Mouse (Mus musculus): ENCODE measurements at regions not wholly inside any gene's neighbourhood (a gene's known extent, or its start where the extent isn't known, plus 50 kb on each side); places are given as distances from the start of the nearest gene placed in this dataset.
A peak's percentile ranks its signal among the peaks of the same experiment; 100 is the strongest.
"Not testable (repeated sequence)": the region's sequence is repeated elsewhere in the genome, so short reads cannot be mapped to it uniquely, and the experiment has no call there.

DNA sequence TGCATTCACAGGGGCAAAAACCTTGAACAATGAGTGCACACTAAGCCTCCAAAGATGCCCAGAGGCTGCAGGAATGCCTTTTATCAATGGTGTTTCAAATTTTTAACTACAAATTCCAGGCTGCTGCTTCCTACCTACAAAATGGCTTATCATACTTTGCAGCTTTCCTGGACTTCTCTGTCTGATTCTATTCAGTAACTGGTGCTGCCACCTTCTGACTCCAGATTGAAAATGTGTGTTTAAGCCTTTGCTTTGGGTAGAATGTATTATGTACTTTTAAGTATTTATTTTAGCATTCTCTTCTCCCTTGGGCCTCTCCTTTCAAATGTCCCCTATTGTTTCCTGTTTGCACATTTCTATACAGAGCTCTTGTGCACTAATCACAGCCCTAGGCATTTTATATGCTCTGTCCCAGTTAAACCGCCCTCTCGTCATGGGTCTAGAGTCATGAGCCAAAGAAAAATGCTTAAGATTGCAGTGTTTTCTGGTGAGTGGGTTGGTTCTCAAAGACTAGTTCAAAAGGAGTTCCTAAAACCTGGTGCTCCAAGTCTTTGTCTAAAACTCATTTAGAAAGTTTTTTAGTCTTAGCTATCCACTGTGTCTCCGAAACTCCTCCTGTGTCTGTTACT, 472.3 kb upstream of the Dpp10 start:
- DNase-seq (ENCODE audit: low spot score in 2 of 2): peak; percentile 37 to 55

DNA sequence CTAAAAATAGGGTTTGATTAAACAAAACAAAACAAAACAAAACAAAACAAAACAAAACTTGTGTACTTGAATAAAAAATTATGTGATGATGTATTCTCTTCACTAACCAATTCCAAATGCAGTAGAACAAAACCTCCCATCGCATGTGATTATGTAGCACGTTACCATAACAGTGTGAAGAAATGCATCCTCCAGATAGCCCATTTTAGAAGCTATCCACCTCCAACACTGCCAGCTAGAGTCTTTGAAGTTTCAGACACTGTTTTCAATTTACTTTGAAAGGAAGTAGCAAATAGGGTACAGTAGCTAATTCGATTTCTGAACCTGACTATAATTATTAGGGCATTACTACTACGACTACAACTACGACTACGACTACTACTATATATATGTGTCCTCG, 465.1 kb upstream of the Dpp10 start:
- no peak for DNase-seq (ENCODE audit: low spot score in 2 of 2)

DNA sequence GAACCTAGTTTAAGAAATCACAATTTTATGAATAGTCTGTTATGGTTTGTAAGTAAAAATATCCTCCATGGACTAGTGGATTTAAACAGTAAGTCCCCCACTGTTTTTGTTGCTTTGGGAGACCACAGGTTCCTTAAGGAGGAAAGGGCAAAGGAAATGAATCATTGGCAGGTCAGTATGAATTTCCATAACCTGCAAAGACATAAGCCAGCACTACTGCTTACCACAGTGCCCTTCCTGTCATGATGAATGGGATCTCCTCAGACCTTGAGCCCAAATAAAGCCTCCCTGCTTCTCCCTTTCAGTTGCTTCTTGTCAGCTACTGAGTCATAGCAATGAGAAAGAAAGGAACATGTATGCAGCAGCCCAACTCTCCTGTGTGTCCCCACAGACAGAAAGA, 443.1 kb upstream of the Dpp10 start:
- DNase-seq (ENCODE audit: low spot score in 2 of 2): no peak

DNA sequence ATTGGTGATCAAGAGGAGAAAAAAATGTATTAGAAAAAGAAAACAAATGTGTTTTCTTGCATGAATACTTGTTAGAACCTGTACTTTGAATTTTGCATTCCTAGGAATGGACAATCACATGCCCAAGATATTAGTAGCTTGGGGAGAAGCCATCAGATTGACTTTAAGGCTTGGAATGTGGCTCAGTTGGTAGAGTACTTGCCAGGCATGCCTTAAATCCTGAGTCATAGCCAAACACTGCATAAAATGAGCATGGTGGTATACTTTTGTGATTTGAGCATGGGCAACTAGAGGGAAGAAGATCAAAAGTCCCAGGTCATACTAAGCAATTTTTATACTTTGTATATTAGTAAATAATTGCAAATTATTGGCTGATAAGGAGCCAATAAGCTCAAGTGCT, 442.6 kb upstream of the Dpp10 start:
- DNase-seq (ENCODE audit: low spot score in 2 of 2): no peak

DNA sequence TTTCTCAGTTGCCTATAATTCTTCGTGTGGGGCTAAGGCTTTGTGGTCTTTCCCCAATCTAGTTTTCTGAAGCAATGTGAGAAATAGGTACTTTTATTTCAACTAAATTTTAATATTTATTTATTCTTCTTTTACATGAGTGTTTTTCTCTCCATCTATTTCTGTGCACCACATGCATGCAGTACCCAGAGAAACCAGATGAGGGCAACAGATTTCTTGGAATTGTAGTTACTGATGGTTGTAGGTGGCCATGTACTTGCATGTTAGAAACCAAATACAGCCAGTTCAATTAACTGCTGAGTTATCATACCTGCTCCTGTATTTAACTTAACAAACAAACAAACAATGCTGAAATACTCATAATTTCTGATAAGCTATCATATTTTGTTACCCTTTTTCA, 404.8 kb upstream of the Dpp10 start:
- DNase-seq (ENCODE audit: low spot score in 2 of 2): peak; percentile 29 to 38

DNA sequence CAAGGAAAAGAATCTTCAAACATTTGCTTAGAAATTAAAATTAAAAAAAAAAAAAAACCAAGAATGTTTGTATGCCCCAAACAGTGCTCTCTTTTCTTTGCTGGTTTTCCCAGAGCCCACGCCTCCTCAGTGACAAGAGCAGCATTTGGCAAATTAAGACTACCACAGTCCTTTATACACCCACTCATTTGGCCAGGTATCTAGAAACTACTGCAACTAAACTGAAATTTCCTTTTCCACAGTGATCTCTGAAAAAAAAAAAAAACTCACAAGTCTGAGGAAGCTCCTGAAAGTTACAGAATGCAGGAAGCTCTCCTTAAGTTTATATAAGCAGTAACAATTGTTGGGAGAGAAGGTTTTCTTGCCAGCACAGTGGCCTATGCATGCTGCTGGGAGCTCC, 394.2 kb upstream of the Dpp10 start:
- no peak for DNase-seq (ENCODE audit: low spot score in 2 of 2)

DNA sequence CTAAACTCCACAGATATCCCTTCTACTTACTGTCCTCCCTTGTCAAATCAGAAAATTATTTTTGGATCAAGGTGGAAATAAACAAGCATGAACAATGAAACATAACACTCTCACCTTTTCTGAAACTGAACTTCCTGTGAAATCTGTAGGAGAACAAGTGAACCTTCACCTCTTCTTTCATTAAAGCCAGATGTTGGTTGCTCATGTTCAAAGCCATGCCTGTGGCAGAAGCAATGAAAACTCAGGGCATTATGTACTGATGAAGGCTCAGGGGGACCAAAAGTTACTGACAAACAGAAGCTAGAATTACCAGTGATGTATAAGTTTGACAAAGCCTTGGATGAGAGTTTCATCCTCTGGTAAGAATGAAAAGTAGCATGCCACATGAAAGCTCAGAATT, 390.5 kb upstream of the Dpp10 start:
- DNase-seq (ENCODE audit: low spot score in 2 of 2): no peak

DNA sequence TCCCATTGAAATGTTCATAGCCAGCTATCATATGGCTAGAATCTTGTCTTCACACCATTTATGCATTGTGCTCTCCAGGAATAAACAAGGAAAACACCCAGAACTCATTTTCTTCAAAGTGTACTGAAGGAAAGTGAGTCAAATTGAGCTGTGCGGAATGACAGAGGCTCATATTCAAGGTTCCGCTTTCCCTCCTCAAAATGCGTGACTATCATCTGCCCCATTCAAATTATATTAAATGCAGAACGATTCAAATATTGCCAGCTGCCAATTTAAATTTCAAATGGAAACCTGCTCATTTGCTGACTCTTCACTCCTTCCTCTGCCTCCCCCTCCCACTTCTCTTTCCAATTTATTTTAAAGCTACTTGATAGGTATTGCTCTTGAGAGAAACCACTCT, 384.2 kb upstream of the Dpp10 start:
- DNase-seq (ENCODE audit: low spot score in 2 of 2): no peak

DNA sequence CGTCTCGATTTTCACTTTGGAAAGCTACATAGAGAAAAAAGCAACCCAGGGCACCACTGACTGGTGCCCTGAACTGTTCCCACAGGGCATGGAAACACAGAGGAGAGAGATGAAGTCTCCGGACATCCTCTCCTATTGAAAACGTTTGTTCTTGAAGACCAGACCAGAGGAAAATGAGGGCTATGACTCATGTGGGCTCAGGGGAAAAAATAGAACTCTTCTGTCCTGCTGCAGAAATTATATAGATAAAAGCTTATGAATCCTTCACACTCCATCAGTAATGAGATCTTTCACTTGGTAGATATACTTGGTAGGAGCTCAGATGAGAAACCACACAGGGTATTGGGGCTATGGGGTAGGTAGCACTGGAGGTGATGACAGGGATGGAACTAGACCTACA, 371.4 kb upstream of the Dpp10 start:
- no peak for DNase-seq (ENCODE audit: low spot score in 2 of 2)

DNA sequence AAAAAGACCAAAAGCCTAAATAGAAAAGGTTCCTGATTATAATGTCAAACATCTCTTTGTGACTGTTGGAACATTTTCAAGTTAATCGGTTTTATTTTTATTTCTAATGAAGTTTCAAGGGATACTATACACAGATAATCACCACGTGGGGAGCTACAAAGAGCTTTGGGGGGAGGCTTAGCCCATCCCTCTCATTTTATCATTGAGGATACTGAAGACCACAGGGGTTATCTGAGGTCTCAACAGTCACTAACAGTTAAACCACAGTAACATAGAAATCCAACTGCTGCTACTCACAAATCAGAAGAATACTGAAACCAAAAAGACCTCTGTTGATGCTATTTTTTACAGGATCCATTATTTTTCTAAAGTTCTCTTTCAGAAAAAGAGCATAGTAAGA, 364.9 kb upstream of the Dpp10 start:
- no peak for DNase-seq (ENCODE audit: low spot score in 2 of 2)

DNA sequence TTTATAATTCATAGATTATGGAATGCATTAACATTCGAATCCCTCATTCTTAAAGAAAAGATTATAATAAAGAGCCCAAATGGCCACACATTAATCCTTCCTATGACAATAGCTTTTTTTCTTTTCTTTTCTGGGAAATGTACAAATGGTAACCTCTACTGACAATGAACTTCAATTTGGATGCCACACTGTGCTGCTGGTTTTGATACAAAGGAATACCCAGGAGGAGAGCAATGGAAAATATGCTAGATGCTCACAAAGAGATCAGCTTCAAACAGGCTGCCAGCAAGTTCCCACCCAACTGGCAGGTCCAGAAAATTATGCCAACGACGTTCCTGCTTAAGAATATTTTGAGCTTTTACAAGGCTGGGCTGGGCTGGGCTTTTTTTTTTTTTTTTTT, 364.4 kb upstream of the Dpp10 start:
- peak; percentile 44 to 46 for DNase-seq (ENCODE audit: low spot score in 2 of 2)

DNA sequence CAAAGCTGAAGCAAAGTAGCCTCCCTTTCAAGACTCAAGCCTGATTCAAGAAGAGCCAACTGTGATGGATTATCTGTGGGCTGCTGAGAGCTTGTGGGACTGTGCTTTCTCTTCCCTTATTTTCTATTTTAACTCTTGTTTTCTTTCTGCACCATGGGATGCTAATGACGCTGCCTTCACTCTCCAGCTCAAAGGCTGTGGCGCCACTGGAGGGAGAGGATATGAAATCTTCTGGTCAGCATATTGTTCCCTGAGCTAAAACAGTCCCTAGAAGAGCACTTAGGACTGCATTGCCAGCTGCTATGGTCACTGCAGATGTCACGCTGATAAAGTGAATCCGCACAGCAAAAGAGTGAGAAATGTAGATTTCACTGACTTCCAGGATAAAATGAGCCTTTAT, 324.2 kb upstream of the Dpp10 start:
- peak; percentile 27 to 46 for DNase-seq (ENCODE audit: low spot score in 2 of 2)

DNA sequence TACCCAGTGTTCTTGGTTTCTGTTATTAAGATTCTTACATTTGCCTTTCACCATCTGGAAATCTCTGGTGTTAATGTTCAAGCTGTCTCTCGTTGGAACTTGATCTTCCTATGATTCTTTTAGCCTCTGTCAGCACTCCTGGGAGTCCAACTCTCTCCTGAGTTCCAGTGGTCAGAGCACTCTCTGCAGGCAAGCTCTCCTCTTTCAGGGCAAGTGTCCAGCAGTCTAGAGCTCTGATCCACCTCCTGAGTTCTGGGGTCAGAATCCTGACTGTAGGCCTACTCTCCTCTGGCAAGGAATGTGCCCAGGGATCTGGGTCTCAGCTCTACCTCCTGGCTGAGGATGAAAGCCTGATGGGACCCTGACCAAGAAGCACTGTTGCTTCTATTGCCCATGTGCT, 303.1 kb upstream of the Dpp10 start:
- DNase-seq (ENCODE audit: low spot score in 2 of 2): not testable (repeated sequence)

DNA sequence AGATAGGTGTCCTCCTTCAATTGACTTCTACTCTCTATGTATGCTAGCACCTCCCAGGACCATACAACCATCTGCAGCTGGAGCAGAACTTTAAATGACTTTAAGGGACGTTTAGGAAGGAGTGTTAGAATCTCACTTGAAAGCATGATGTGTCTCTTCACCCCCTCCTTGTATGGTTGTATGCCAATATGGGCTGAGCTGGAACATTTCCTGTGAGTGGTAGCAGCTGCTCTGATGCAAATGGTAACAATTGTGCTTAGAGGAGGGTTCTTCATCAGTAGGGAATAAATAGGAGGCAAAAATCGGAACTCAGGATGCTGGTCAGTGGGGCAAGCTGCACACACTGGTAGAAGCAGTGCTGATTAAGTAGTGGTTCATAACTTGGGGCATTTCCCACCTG, 294.1 kb upstream of the Dpp10 start:
- DNase-seq (ENCODE audit: low spot score in 2 of 2): no peak

DNA sequence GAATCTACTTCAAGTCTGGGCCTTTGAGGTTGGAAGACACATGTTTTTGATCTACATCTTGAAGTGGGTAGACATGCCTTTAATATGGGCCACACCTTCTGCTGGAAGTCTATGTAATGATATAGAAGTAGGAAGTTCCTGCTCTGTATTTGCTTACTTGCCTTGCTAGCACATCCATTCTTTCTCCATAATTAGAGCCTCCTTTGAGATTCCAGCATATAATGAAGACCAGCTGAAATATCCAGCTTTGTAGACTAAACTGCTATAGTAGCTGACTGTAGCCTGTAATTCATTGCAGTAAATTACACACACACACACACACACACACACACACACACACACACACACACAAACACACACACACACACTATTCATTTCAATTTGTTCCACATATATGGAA, 293.3 kb upstream of the Dpp10 start:
- no peak for DNase-seq (ENCODE audit: low spot score in 2 of 2)

DNA sequence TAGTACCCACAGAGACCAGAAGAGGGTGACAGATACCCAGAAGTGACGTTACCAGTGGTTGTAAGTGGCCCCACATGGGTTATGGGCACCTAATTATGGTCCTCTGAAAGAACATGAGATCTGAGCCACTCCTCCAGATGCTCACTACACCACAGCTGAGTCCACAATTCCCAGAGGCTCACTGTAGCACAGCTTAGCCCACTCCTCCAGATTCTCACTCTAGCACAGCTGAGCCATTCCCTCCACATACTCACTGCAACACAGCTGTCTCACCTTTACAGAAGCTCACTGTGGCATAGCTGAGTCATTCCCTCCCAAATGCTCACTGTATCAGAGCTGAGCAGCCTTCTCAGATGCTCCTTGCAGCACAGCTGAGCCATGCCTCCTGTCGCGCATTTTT, 286.9 kb upstream of the Dpp10 start:
- DNase-seq (ENCODE audit: low spot score in 2 of 2): no peak

Data from right cerebral cortex, postnatal 10 days (tissue).